Mouse (Mus musculus) intestine, embryonic 16.5 days (tissue): ENCODE measurements at regions not wholly inside any gene's neighbourhood (a gene's known extent, or its start where the extent isn't known, plus 50 kb on each side); places are given as distances from the start of the nearest gene placed in this dataset.
A peak's percentile ranks its signal among the peaks of the same experiment; 100 is the strongest.

Source experiments
- ATAC-seq: fragments of 200-750 bp; cut with Nextera tagmentation; 2 replicates; pipeline ENCODE4 v1.8.0; 2017; ENCODE audit warnings: moderate TSS enrichment, moderate library complexity
- H3K27ac ChIP-seq: fragments of 300-500 bp; sonication (generic); 2 replicates; pipeline ENCODE4 v1.5.1; 2014; ENCODE audit warnings: mild to moderate bottlenecking, low read length
- H3K27me3 ChIP-seq: fragments of 300-500 bp; sonication (generic); replicated peaks from 2 replicates; pipeline ENCODE4 v1.6.1; 2014; ENCODE audit warnings: low read length, control low read depth, mixed read lengths; ENCODE audit not compliant: control insufficient read depth, insufficient read depth
- H3K36me3 ChIP-seq: fragments of 300-500 bp; sonication (generic); 2 replicates; pipeline ENCODE4 v1.6.1; 2014; ENCODE audit warnings: low read length, control low read depth; ENCODE audit not compliant: control insufficient read depth, insufficient read depth
- H3K4me1 ChIP-seq: fragments of 300-500 bp; sonication (generic); 2 replicates; pipeline ENCODE4 v1.6.1; 2014; ENCODE audit warnings: low read length, control low read depth, mixed read lengths; ENCODE audit not compliant: control insufficient read depth, insufficient read depth
- H3K4me2 ChIP-seq: fragments of 300-500 bp; sonication (generic); 2 replicates; pipeline ENCODE4 v1.6.1; 2014; ENCODE audit warnings: low read depth, low read length, control low read depth
- H3K4me3 ChIP-seq: fragments of 300-500 bp; sonication (generic); 2 replicates; pipeline ENCODE4 v1.5.1; 2014; ENCODE audit warnings: mild to moderate bottlenecking, low read length
- H3K9ac ChIP-seq: fragments of 300-500 bp; sonication (generic); 2 replicates; pipeline ENCODE4 v1.6.1; 2014; ENCODE audit warnings: low read depth, low read length
- H3K9me3 ChIP-seq: fragments of 300-500 bp; sonication (generic); 2 replicates; pipeline ENCODE4 v1.6.1; 2016; ENCODE audit warnings: low read length, control low read depth; ENCODE audit not compliant: control insufficient read depth
- WGBS: fragments of 180-500 bp; shearing (Covaris S2); extraction: QIAGEN DNeasy Blood & Tissue Kit; methylation state at CpG from one replicate; pipeline ENCODE4 v1.1.7; 2014; 5-methylcytosine and 5-hydroxymethylcytosine counted together

DNA sequence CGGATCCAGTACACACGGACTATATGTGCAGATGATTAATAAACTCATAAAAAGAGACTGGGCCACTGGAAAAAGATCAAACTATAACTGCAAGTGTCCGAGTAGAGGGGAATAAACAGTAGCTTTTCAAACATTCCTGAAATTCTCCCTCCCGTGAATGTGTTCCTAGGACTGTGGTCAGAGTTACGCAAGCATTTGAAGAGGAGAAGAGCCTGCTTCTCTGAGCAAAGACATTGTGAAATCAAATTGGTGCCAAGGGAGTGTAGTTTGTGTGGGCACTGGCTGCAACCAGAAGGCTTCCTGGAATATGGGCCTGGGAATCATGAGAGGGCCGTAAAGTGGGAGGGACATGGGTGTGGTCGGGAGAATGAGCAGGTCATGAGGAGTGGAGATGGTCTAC is 78.3 kb upstream of the Stx18 start:
- no peak overlapping the region for H3K27ac ChIP-seq
- H3K4me2 ChIP-seq, result no peak overlapping the region
- no peaks in the 10 kb centered on the region for H3K36me3 ChIP-seq
- H3K27me3 ChIP-seq, result no peaks in the 10 kb centered on the region
- 51% methylated on average over 7 of the region's 7 CpGs for WGBS
- H3K9ac ChIP-seq, result no peak overlapping the region
- H3K4me3 ChIP-seq, result no peak overlapping the region
- H3K4me1 ChIP-seq, result no peaks in the 10 kb centered on the region
- no peak for ATAC-seq
- no peaks in the 10 kb centered on the region for H3K9me3 ChIP-seq

DNA sequence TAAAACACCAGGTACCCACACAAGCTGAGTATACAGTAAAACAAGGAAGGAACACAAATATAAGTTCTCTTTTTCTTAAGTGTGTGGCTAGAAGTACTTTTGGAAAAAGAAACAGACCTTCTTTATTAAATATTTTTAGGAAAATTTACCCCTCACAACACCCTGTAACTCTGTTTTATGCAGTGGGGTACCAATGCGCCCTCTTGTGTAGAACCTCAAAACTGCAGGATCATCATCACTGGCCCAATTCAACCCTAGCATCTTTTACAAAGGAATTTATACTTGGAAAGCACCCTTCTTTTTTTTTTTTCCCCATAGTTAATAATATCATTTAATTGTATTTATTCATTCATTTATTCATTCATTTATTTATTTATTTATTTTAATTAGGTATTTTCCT is 86.4 kb upstream of the Stx18 start:
- H3K4me2 ChIP-seq, result no peak overlapping the region
- no peaks in the 10 kb centered on the region for H3K9me3 ChIP-seq
- H3K4me3 ChIP-seq, result no peak overlapping the region
- WGBS, result 0% methylated on average over 1 of the region's 1 CpGs
- ATAC-seq, result no peak
- no peaks in the 10 kb centered on the region for H3K27me3 ChIP-seq
- H3K36me3 ChIP-seq, result no peaks in the 10 kb centered on the region
- no peak overlapping the region for H3K9ac ChIP-seq
- H3K4me1 ChIP-seq, result no peaks in the 10 kb centered on the region
- H3K27ac ChIP-seq, result no peak overlapping the region

GRCm38 (mm10) chr5:37932760-37933122 is 105.8 kb upstream of the Stx18 start:
- Histone ChIP-seq H3K4me3 (no peak overlapping the region), H3K9ac (no peak overlapping the region), H3K27me3 (no peaks in the 10 kb centered on the region), H3K4me2 (no peak overlapping the region), H3K27ac (no peak overlapping the region), H3K36me3 (no peaks in the 10 kb centered on the region), H3K4me1 (peaks cover 6% of the 10 kb centered on the region; the same call in 1 of the 2 replicates), H3K9me3 (no peaks in the 10 kb centered on the region)
- no peak for ATAC-seq
- 38% methylated on average over 2 of the region's 2 CpGs for WGBS

DNA sequence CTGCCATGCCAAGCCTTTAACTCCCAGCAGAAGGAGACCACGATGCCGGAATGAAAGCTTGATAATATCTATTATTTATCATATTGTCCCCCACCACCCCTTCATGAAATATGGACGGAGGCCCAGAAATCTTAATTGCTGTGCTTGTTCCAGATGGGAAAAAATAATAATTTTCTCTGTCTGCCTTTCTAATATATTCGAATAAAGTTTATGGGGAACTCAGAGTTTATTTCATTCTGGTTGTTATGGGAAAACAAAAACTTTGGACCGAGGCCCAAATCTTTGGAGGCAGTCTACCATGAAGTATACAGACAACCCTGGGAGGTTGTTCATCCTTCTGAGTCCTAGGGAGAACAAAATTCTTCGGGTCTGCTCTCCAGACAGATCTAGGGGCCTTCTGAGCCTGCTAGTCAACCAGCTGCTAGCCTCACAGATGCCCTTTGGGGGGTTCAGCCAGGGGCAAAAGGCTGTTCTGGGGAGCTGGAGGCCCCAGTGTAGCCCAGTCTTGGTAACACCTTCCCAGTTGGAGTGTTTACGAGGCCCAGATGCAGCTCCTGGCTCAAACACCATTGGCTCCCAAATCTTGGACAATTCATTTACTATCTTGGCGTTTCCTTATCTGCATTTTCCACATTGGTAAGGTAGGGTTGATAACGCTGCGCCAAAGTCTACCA is 106.3 kb upstream of the Stx18 start:
- Histone ChIP-seq H3K4me3 (no peak overlapping the region), H3K36me3 (no peaks in the 10 kb centered on the region), H3K27me3 (no peaks in the 10 kb centered on the region), H3K9me3 (no peaks in the 10 kb centered on the region), H3K4me2 (no peak overlapping the region), H3K9ac (no peak overlapping the region), H3K4me1 (peaks cover 6% of the 10 kb centered on the region; the same call in 1 of the 2 replicates), H3K27ac (peak overlapping the region; percentile 61; the same call in 1 of the 2 replicates)
- 62% methylated on average over 10 of the region's 10 CpGs for WGBS
- ATAC-seq, result 0 out of 2 replicates have a peak, but pooled peaks have one; percentile 31

- Histone ChIP-seq H3K36me3 (no peaks in the 10 kb centered on the region), H3K4me3 (no peak overlapping the region), H3K27me3 (peaks cover 13% of the 10 kb centered on the region), H3K4me2 (no peak overlapping the region), H3K9me3 (no peaks in the 10 kb centered on the region), H3K4me1 (0 out of 2 replicates have a peak, but pooled peaks cover 5% of the 10 kb centered on the region), H3K9ac (no peak overlapping the region), H3K27ac (no peak overlapping the region)
- no peak for ATAC-seq
- 14% methylated on average over 2 of the region's 2 CpGs for WGBS
Measured at GRCm38 (mm10) chr5:37920481-37920880, 96.1 kb upstream of the Msx1 start.

GRCm38 (mm10) chr5:37919102-37919501 is 94.7 kb upstream of the Msx1 start:
- 77% methylated on average over 3 of the region's 3 CpGs for WGBS
- Histone ChIP-seq H3K27ac (no peak overlapping the region), H3K4me1 (0 out of 2 replicates have a peak, but pooled peaks cover 5% of the 10 kb centered on the region), H3K36me3 (no peaks in the 10 kb centered on the region), H3K4me3 (no peak overlapping the region), H3K27me3 (peaks cover 13% of the 10 kb centered on the region), H3K4me2 (no peak overlapping the region), H3K9ac (no peak overlapping the region), H3K9me3 (no peaks in the 10 kb centered on the region)
- ATAC-seq, result no peak

DNA sequence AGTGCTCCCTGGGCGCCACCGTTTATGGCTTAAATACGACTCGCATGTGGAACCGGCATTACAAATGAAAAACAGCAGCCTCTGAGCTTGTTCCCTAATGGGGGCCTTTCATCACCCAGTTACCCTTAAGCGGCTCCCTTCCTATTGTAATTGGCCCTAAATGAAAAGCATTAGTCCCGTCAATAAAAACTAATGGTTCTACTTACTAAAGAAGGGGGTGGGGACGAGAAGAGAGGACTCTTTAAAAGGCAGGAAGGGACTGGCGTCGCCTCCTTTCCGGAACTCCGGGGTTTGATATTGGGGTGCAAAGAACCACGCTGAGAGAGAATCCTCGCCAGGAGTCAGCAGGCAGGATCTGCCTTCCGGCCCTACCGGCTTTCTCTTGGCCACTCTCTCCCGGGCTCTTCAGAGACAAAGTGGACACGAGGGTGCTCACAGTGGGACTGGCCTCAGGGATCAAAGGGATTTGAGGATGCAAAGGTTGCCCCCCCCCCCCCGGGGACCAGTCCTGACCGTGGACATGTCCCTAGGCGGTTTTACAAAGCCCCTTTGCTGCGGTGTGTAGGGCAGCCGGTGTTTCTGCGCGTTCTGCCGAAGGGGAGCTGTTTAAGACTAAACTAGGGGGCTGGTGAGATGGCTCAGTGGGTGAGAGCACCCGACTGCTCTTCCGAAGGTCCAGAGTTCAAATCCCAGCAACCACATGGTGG is 93.8 kb upstream of the Msx1 start:
- peak overlapping the region; percentile 0; the same call in 1 of the 2 replicates for H3K4me3 ChIP-seq
- 0 out of 2 replicates have a peak, but pooled peaks cover 5% of the 10 kb centered on the region for H3K4me1 ChIP-seq
- no peak overlapping the region for H3K27ac ChIP-seq
- H3K36me3 ChIP-seq, result no peaks in the 10 kb centered on the region
- no peak overlapping the region for H3K9ac ChIP-seq
- WGBS, result 6% methylated on average over 28 of the region's 28 CpGs
- no peak for ATAC-seq
- peak overlapping the region; percentile 15 for H3K4me2 ChIP-seq
- peaks cover 13% of the 10 kb centered on the region for H3K27me3 ChIP-seq
- H3K9me3 ChIP-seq, result no peaks in the 10 kb centered on the region

- H3K36me3 ChIP-seq, result no peaks in the 10 kb centered on the region
- ATAC-seq, result no peak
- WGBS, result 12% methylated on average over 5 of the region's 5 CpGs
- no peak overlapping the region for H3K4me2 ChIP-seq
- H3K27me3 ChIP-seq, result peaks cover 13% of the 10 kb centered on the region
- 0 out of 2 replicates have a peak, but pooled peaks cover 5% of the 10 kb centered on the region for H3K4me1 ChIP-seq
- H3K9ac ChIP-seq, result no peak overlapping the region
- H3K27ac ChIP-seq, result no peak overlapping the region
- H3K4me3 ChIP-seq, result no peak overlapping the region
- no peaks in the 10 kb centered on the region for H3K9me3 ChIP-seq
Measured at GRCm38 (mm10) chr5:37917161-37917560, 92.8 kb upstream of the Msx1 start.

- Histone ChIP-seq H3K4me3 (no peak overlapping the region), H3K27me3 (peaks cover 24% of the 10 kb centered on the region), H3K9ac (no peak overlapping the region), H3K4me1 (0 out of 2 replicates have a peak, but pooled peaks cover 3% of the 10 kb centered on the region), H3K9me3 (no peaks in the 10 kb centered on the region), H3K4me2 (no peak overlapping the region), H3K27ac (no peak overlapping the region), H3K36me3 (no peaks in the 10 kb centered on the region)
- no peak for ATAC-seq
- 44% methylated on average over 5 of the region's 5 CpGs for WGBS
Measured at GRCm38 (mm10) chr5:37904683-37905352, 80.4 kb upstream of the Msx1 start.
